Mouse (Mus musculus): ENCODE results near the gene Plcb1.

GRCm38 (mm10) chr2:135035640-135036260 is 249.9 kb downstream of the Plcb1 start:
- TF ChIP-seq CTCF (IDR thresholded peaks at IDR 0.05; ENCODE audit: low read depth, low read length) (no peak), POLR2A (IDR thresholded peaks at IDR 0.05; ENCODE audit: borderline replicate concordance, low read depth, low read length) (no peak)
